In the genomic region with DNA sequence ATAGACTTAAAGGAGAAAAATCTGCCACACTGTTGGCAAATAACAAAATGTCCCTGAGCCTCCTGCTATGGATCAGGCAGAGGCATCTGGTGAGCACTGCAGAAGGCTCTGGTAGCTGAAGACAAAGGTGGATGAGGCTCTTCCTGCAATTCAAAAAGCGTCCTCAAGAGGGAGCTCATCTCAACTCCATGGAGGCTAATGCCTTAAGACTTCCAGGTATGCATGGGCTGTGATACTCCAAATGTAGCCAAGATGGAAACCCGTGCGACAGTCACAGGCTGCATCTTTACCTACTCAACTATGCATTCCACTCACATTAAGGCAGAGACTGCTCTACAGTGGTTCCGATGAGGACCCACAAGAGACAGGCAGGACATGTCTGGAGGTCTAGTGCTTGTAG, we compare ENCODE assay signal across 8 mouse cellular contexts.
A peak's percentile ranks its signal among the peaks of the same experiment; 100 is the strongest.
DNase-seq lines count a peak whose midpoint lies in the region; ATAC-seq and TF ChIP-seq lines count a peak whose summit lies in the region.

No protein-coding gene starts in this region.

- H3K4me3 ChIP-seq in heart, postnatal 0 days (ENCODE audit: low read depth, low read length): no peak overlapping the region
- no peak overlapping the region for H3K4me3 ChIP-seq in stomach, postnatal 0 days (ENCODE audit: low read depth, low read length)

- no peaks in the 10 kb centered on the region for H3K4me1 ChIP-seq in heart, postnatal 0 days (ENCODE audit: control insufficient read depth, insufficient read depth)
- no peaks in the 10 kb centered on the region for H3K4me1 ChIP-seq in stomach, postnatal 0 days (replicated peaks; ENCODE audit: control insufficient read depth, insufficient read depth)

- no peak overlapping the region for H3K9ac ChIP-seq in heart, postnatal 0 days (replicated peaks; ENCODE audit: low read depth, low read length)
- H3K9ac ChIP-seq in stomach, postnatal 0 days (ENCODE audit: low read length): no peak overlapping the region

- H3K4me2 ChIP-seq in heart, postnatal 0 days (ENCODE audit: low read depth, low read length): no peak overlapping the region
- no peak overlapping the region for H3K4me2 ChIP-seq in stomach, postnatal 0 days (replicated peaks; ENCODE audit: low read depth)

- no peak overlapping the region for H3K27ac ChIP-seq in heart, postnatal 0 days (ENCODE audit: low read depth)
- H3K27ac ChIP-seq in stomach, postnatal 0 days (replicated peaks): no peak overlapping the region

- ATAC-seq in heart, postnatal 0 days (ENCODE audit: insufficient read depth, low read depth): no peak
- peak; percentile 63; the same call in 1 of the 2 replicates for ATAC-seq in megakaryocyte-erythroid progenitor cell, adult 5-6 weeks (replicated peaks; ENCODE audit: low FRiP score, low TSS enrichment, poor library complexity, severe bottlenecking)
- no peak for ATAC-seq in stomach, postnatal 0 days (ENCODE audit: low FRiP score, low TSS enrichment)

- H3K36me3 ChIP-seq in heart, postnatal 0 days (replicated peaks; ENCODE audit: control insufficient read depth, insufficient read depth, low read length): no peaks in the 10 kb centered on the region
- 0 out of 2 replicates have a peak, but pooled peaks cover 2% of the 10 kb centered on the region for H3K36me3 ChIP-seq in stomach, postnatal 0 days (ENCODE audit: control insufficient read depth, insufficient read depth, low read length)

- no peak for DNase-seq in heart, postnatal 0 days (ENCODE audit: low spot score)
- no peak for DNase-seq in heart, adult 11 months
- DNase-seq in ZHBTc4 (ENCODE audit: low read depth, low spot score): peak; percentile 88
- peak; percentile 81 to 89 for DNase-seq in cerebellum, postnatal 25 days
- DNase-seq in gastrocnemius, postnatal 10 days: peak; percentile 54
- DNase-seq in layer of hippocampus, adult 9-10 months (ENCODE audit: low spot score): peak; percentile 68
- peak; percentile 70 for DNase-seq in stomach, postnatal 0 days (ENCODE audit: low spot score)

- TF ChIP-seq EP300 in heart, postnatal 0 days (IDR thresholded peaks at IDR 0.05; ENCODE audit: low read depth): no peak
- no peak for TF ChIP-seq EP300 in stomach, postnatal 0 days (optimal IDR thresholded peaks at IDR 0.05)

- peak; percentile 70 for TF ChIP-seq CTCF in heart, postnatal 0 days (IDR thresholded peaks at IDR 0.05; ENCODE audit: low read depth)
- TF ChIP-seq CTCF in stomach, postnatal 0 days (IDR thresholded peaks at IDR 0.05; ENCODE audit: low read depth): peak; percentile 86

- whole genome bisulfite sequencing in heart, postnatal 0 days: 45% methylated on average over 4 of the region's 4 CpGs
- whole genome bisulfite sequencing in stomach, postnatal 0 days: 49% methylated on average over 4 of the region's 4 CpGs

- H3K9me3 ChIP-seq in heart, postnatal 0 days (replicated peaks; ENCODE audit: control insufficient read depth, low read length): no peaks in the 10 kb centered on the region
- H3K9me3 ChIP-seq in stomach, postnatal 0 days (ENCODE audit: control insufficient read depth, low read length): no peaks in the 10 kb centered on the region

- H3K27me3 ChIP-seq in heart, postnatal 0 days (ENCODE audit: control insufficient read depth, insufficient read depth, low read length): no peaks in the 10 kb centered on the region
- no peaks in the 10 kb centered on the region for H3K27me3 ChIP-seq in stomach, postnatal 0 days (ENCODE audit: control insufficient read depth, insufficient read depth, low read length)

Comparison
In these comparisons a context has a peak if more than half of its experiments do, and no peak if none do; other contexts are left out.
1. DNase-seq: peak in ZHBTc4 (single experiment), cerebellum, postnatal 25 days (2 of 2), gastrocnemius, postnatal 10 days (single experiment), layer of hippocampus, adult 9-10 months (single experiment) and stomach, postnatal 0 days (single experiment); none in heart, postnatal 0 days (single experiment) and heart, adult 11 months (single experiment).